Mouse (Mus musculus): ENCODE data around the gene Dgkg. TPM values are rescaled to one million over a fixed set of nuclear protein-coding genes. Genes with fewer than 3 reads are reported as not detected.

Dgkg gene
- polyA plus RNA-seq, 1 experiment = 0.40 TPM

DNA sequence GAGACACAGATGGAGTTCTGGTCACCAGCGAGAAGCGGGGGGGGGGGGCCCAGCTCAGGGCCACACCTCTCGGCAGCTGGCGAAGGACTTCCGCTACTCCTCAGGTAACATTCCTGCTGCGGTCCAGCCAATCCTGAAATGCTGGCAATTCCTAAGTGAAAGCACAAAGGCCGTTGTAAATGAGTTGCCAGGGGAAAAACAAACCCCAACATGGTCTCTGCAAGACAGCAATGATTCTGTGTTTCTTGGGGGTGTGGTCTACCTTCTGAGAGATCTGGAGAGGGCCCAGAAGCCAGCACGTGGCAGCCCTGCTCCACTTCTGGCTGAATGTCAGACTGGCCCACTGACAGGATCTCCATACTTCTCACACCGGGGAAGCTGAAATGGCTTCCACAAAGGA lies 34.7 kb downstream of the Dgkg start:
- no peak for DNase-seq (ENCODE audit: low read depth in 1 of 2, low spot score in 2 of 2)
- Histone ChIP-seq H3K4me1 (ENCODE audit: control insufficient read depth, insufficient read depth, insufficient read length) (no peaks in the 10 kb centered on the region), H3K4me3 (ENCODE audit: extremely low read depth, insufficient read depth, insufficient read length) (no peak overlapping the region), H3K27ac (ENCODE audit: insufficient read depth, low read length) (no peak overlapping the region), H3K36me3 (ENCODE audit: control insufficient read depth, insufficient read depth, low read length) (no peaks in the 10 kb centered on the region), H3K27me3 (ENCODE audit: control insufficient read depth, insufficient read depth, low read length) (no peaks in the 10 kb centered on the region)
- WGBS = 82% methylated on average over 9 of the region's 9 CpGs
- TF ChIP-seq CTCF (IDR thresholded peaks at IDR 0.05; ENCODE audit: extremely low read depth, insufficient read depth, insufficient read length, insufficient replicate concordance) (no peak), POLR2A (IDR thresholded peaks at IDR 0.05; ENCODE audit: low read depth, low read length) (no peak)

DNA sequence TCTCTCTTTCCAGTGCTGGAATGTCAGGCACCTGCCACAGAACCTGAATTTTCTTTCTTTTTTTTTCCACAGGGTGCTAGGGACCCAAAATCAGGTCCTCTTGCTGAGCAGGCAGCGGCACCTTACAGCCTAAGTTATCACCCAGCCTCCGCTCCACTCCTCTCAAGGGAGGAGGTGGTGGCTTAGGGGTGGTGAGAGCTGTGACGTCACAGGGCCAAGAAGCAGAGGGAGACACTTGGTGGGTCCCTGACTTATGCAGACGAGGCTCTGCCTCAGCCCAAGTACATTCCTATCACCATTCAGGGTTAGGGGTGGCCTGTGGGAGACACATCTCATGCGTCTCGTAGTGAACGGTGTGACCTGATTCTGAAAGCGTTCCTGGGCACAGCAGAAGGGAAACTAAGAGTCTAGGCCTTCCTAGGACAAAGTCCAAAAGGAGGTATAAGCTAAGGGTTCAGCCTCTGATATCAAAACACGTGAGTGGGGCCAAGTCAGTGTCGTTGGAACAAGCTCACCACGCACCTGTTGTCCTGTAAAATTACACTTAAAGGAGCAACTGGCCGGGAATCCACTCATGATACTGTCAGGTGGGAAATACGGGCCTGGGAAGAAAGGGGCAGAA lies 35.6 kb downstream of the Dgkg start:
- no peaks in the 10 kb centered on the region for H3K4me1 ChIP-seq (ENCODE audit: control insufficient read depth, insufficient read depth, insufficient read length)
- no peaks in the 10 kb centered on the region for H3K27me3 ChIP-seq (ENCODE audit: control insufficient read depth, insufficient read depth, low read length)
- no peak overlapping the region for H3K27ac ChIP-seq (ENCODE audit: insufficient read depth, low read length)
- no peak overlapping the region for H3K4me3 ChIP-seq (ENCODE audit: extremely low read depth, insufficient read depth, insufficient read length)
- 90% methylated on average over 13 of the region's 13 CpGs for WGBS
- no peak for DNase-seq (ENCODE audit: low read depth in 1 of 2, low spot score in 2 of 2)
- no peaks in the 10 kb centered on the region for H3K36me3 ChIP-seq (ENCODE audit: control insufficient read depth, insufficient read depth, low read length)
- no peak for TF ChIP-seq CTCF (IDR thresholded peaks at IDR 0.05; ENCODE audit: extremely low read depth, insufficient read depth, insufficient read length, insufficient replicate concordance)
- no peak for TF ChIP-seq POLR2A (IDR thresholded peaks at IDR 0.05; ENCODE audit: low read depth, low read length)

DNA sequence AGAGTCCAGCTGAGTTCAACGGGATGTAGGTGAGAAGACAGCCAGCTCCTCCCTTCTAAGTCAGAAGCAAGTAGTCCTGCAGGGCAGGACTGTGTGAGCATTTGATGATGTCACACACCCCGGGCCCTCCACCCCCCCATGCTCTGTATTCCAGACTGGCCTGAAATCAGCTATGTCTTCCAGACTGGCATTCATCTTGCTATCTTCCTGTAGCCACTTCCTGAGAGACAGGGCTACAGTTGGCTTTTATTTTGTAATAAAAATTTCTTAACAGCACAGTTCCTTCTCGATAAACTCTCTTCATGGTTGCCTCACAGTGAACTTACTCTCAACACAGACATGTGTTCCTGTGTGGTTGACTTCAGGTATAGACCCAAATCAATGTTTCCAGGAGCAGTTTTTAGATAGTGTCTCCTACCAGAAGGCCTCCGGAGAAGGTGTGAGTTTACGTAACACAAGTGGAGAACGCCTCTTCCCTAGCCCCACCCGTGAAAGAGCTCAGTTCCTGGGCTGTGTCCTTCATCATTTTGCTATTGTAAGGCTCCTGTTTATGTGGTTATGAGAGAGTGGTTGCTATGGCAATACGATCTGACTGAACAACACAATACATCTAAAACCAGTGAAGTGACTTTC lies 38.5 kb downstream of the Dgkg start:
- Histone ChIP-seq H3K4me1 (ENCODE audit: control insufficient read depth, insufficient read depth, insufficient read length) (no peaks in the 10 kb centered on the region), H3K27me3 (ENCODE audit: control insufficient read depth, insufficient read depth, low read length) (no peaks in the 10 kb centered on the region), H3K4me3 (ENCODE audit: extremely low read depth, insufficient read depth, insufficient read length) (no peak overlapping the region), H3K27ac (ENCODE audit: insufficient read depth, low read length) (no peak overlapping the region), H3K36me3 (ENCODE audit: control insufficient read depth, insufficient read depth, low read length) (no peaks in the 10 kb centered on the region)
- TF ChIP-seq CTCF (IDR thresholded peaks at IDR 0.05; ENCODE audit: extremely low read depth, insufficient read depth, insufficient read length, insufficient replicate concordance) = no peak
- no peak for TF ChIP-seq POLR2A (IDR thresholded peaks at IDR 0.05; ENCODE audit: low read depth, low read length)
- WGBS = 61% methylated on average over 8 of the region's 8 CpGs
- no peak for DNase-seq (ENCODE audit: low read depth in 1 of 2, low spot score in 2 of 2)

DNA sequence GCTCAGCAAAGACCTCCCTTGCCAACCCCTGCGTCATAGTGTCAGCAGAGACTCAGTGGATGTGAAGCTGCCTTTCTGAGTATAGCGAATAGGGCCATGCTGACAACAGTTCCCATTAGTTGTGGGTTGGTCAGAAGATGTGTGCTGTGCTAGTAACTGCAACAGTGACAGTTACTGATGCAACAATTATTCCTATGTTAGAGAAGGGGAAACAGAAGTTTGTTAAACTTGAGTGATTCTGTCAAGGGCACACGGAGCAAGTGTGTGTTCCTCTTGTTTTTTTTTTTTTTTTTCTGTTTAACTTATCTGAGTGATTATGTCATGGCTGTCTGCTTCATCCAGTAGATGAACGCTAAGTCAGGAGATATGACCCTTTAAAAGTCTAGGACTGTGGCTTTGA lies 41.2 kb downstream of the Dgkg start:
- Histone ChIP-seq H3K4me1 (ENCODE audit: control insufficient read depth, insufficient read depth, insufficient read length) (no peaks in the 10 kb centered on the region), H3K36me3 (ENCODE audit: control insufficient read depth, insufficient read depth, low read length) (no peaks in the 10 kb centered on the region), H3K27me3 (ENCODE audit: control insufficient read depth, insufficient read depth, low read length) (no peaks in the 10 kb centered on the region), H3K4me3 (ENCODE audit: extremely low read depth, insufficient read depth, insufficient read length) (no peak overlapping the region), H3K27ac (ENCODE audit: insufficient read depth, low read length) (no peak overlapping the region)
- TF ChIP-seq POLR2A (IDR thresholded peaks at IDR 0.05; ENCODE audit: low read depth, low read length) (no peak), CTCF (IDR thresholded peaks at IDR 0.05; ENCODE audit: extremely low read depth, insufficient read depth, insufficient read length, insufficient replicate concordance) (no peak)
- WGBS = 76% methylated on average over 4 of the region's 4 CpGs
- DNase-seq (ENCODE audit: low read depth in 1 of 2, low spot score in 2 of 2) = no peak

DNA sequence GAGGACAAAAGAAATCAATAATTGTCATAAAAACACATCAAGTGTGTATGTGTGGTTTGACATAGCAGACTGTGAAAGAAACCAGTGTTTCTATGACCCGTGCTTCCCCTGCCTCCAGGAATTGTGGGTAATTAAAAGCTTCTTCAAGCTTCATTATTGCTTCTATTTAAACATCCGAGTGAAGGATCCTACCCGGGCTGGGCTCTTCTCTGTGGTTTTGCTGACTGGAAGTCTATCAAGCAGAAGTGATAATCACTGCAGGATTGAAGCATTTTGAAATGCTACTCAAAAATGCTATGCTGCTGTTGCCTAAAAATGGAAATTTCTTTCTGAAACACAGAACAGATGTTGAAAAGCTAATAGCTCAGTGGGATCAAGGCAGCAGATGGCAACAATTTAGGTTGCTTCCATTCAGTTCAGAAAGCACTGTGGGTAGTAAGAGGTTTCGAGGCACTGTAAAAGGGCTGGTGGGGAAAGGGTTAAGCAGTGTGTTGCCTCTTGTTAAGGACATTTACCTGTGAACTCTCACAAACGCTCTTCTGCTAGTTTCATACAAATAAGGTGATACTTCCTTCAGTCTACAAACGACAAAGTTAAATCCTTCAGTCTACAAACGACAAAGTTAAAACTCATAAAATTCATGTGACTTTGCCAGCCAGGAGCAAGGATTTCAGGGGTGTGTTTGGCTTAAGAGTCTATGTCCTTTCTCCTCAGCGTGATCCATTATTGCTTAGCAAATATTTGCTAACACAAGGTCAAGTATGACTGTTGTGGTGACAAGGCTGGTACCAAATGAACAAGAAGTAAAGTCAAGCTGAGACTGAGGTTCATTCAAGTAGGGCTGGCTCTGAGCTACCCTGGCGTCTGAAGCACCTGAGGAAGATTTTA lies 43.6 kb downstream of the Dgkg start:
- TF ChIP-seq POLR2A (IDR thresholded peaks at IDR 0.05; ENCODE audit: low read depth, low read length) = no peak
- TF ChIP-seq CTCF (IDR thresholded peaks at IDR 0.05; ENCODE audit: extremely low read depth, insufficient read depth, insufficient read length, insufficient replicate concordance) = no peak
- H3K4me3 ChIP-seq (ENCODE audit: extremely low read depth, insufficient read depth, insufficient read length) = no peak overlapping the region
- 78% methylated on average over 9 of the region's 9 CpGs for WGBS
- no peaks in the 10 kb centered on the region for H3K36me3 ChIP-seq (ENCODE audit: control insufficient read depth, insufficient read depth, low read length)
- H3K4me1 ChIP-seq (ENCODE audit: control insufficient read depth, insufficient read depth, insufficient read length) = no peaks in the 10 kb centered on the region
- no peak for DNase-seq (ENCODE audit: low read depth in 1 of 2, low spot score in 2 of 2)
- no peak overlapping the region for H3K27ac ChIP-seq (ENCODE audit: insufficient read depth, low read length)
- no peaks in the 10 kb centered on the region for H3K27me3 ChIP-seq (ENCODE audit: control insufficient read depth, insufficient read depth, low read length)

DNA sequence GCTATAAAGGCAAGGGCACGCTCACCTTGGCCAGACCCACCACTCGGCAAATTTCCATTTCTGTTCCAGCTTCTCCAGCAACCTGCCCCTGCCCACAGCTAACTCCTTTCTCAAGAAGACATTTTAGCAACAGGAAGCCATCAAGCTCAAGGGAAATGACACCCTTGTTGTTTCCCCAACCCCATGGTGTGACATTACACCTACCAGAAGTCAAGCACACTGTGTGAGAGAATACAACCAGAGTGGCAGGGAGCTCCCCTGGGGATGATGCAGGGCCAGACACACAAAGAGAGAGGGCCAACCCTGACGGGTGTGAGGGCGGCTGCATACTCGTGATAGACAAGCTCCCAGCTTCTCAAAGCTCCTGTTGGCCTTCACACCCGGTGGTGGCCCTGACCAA lies 49.0 kb downstream of the Dgkg start:
- no peak for TF ChIP-seq CTCF (IDR thresholded peaks at IDR 0.05; ENCODE audit: extremely low read depth, insufficient read depth, insufficient read length, insufficient replicate concordance)
- no peak for TF ChIP-seq POLR2A (IDR thresholded peaks at IDR 0.05; ENCODE audit: low read depth, low read length)
- no peak for DNase-seq (ENCODE audit: low read depth in 1 of 2, low spot score in 2 of 2)
- Histone ChIP-seq H3K27ac (ENCODE audit: insufficient read depth, low read length) (no peak overlapping the region), H3K4me1 (ENCODE audit: control insufficient read depth, insufficient read depth, insufficient read length) (no peaks in the 10 kb centered on the region), H3K36me3 (ENCODE audit: control insufficient read depth, insufficient read depth, low read length) (no peaks in the 10 kb centered on the region), H3K27me3 (ENCODE audit: control insufficient read depth, insufficient read depth, low read length) (no peaks in the 10 kb centered on the region), H3K4me3 (ENCODE audit: extremely low read depth, insufficient read depth, insufficient read length) (no peak overlapping the region)
- 81% methylated on average over 6 of the region's 6 CpGs for WGBS

All from spleen, adult 2 months (tissue).